In genomic region chr5:138875180-138876076, GRCm38 (mm10) we compare ENCODE assay signal across 12 mouse cellular contexts. TPM values are rescaled to one million over a fixed set of nuclear protein-coding genes. Genes with fewer than 3 reads are reported as not detected.
DNase-seq lines count a peak whose midpoint lies in the region; ATAC-seq lines count a peak whose summit lies in the region.
"Had no signal": no experiment of that assay in that cellular context is flagged by ENCODE, and none has a peak within 500 bp of the region (broad histone marks: within the 10 kb centered on the region; RNA-seq: fewer than 3 reads in every experiment).

No protein-coding gene starts in this region.

- ATAC-seq in heart, embryonic 11.5 days (replicated peaks; ENCODE audit: insufficient number of reproducible peaks, low FRiP score, low TSS enrichment), result no peak
- ATAC-seq in inflammation-experienced regulatory T-cells, adult 6 months, result no peak
- ATAC-seq: midbrain, embryonic 13.5 days had no signal

- no peak overlapping the region for H3K27ac ChIP-seq in heart, embryonic 11.5 days (ENCODE audit: low read depth, low read length)
- H3K27ac ChIP-seq: midbrain, embryonic 13.5 days had no signal

- H3K9ac ChIP-seq in heart, embryonic 11.5 days (ENCODE audit: low read depth, low read length), result 0 out of 2 replicates have a peak overlapping the region, but pooled peaks have one; percentile 3
- H3K9ac ChIP-seq: midbrain, embryonic 13.5 days had no signal

- H3K27me3 ChIP-seq in heart, embryonic 11.5 days (ENCODE audit: control insufficient read depth, insufficient read depth, low read length), result no peaks in the 10 kb centered on the region
- H3K27me3 ChIP-seq: midbrain, embryonic 13.5 days had no signal

- intact Hi-C loops in heart, postnatal 10 days (cut with DNase I), result no loop called here

- H3K36me3 ChIP-seq in heart, embryonic 11.5 days (ENCODE audit: control insufficient read depth, insufficient read depth, low read length), result no peaks in the 10 kb centered on the region
- H3K36me3 ChIP-seq: midbrain, embryonic 13.5 days had no signal

- peaks cover 9% of the 10 kb centered on the region for H3K4me1 ChIP-seq in heart, embryonic 11.5 days (ENCODE audit: control insufficient read depth, insufficient read depth, low read length)
- H3K4me1 ChIP-seq: midbrain, embryonic 13.5 days had no signal

- H3K9me3 ChIP-seq in heart, embryonic 11.5 days (replicated peaks; ENCODE audit: control insufficient read depth, low read length), result no peaks in the 10 kb centered on the region
- H3K9me3 ChIP-seq: midbrain, embryonic 13.5 days had no signal

- H3K4me3 ChIP-seq in heart, embryonic 11.5 days (ENCODE audit: low read depth, low read length), result no peak overlapping the region
- H3K4me3 ChIP-seq: midbrain, embryonic 13.5 days had no signal

- no peak for DNase-seq in heart, postnatal 10 days
- DNase-seq in urinary bladder, postnatal 25 days (ENCODE audit: low spot score), result peak; percentile 19
- DNase-seq in urinary bladder, postnatal 10 days (ENCODE audit: low spot score), result no peak
- peak; percentile 20 to 62 for DNase-seq in kidney, postnatal 25 days
- DNase-seq in adrenal gland, adult 8-10 months, result no peak
- DNase-seq in retina, embryonic 14.5 days (ENCODE audit: low spot score), result no peak
- DNase-seq: left cerebral cortex, postnatal 4 days had no signal

- WGBS in heart, embryonic 11.5 days (ENCODE audit: insufficient replicate concordance), result 54% methylated on average over 24 of the region's 24 CpGs

- H3K4me2 ChIP-seq in heart, embryonic 11.5 days, result no peak overlapping the region
- H3K4me2 ChIP-seq: midbrain, embryonic 13.5 days had no signal

RNA-seq across cellular contexts. Expression of gene Gm5294, which starts 55.5 kb away (rescaled TPM):
- not detected in 2 replicates for polyA plus RNA-seq in heart, embryonic 11.5 days (2014; fragmentation: Nextera tagmentation; extraction: Ambion mirVana)
- total RNA-seq in heart, postnatal 10 days (2021), result not detected
- polyA plus RNA-seq in inflammation-experienced regulatory T-cells, adult 6 months (2017; shearing (Covaris generic)), result not detected
- not detected for total RNA-seq in adrenal gland, adult 8-10 months (2022)
- total RNA-seq: gastrocnemius, adult 18-20 months; left cerebral cortex, postnatal 4 days had no signal
- polyA plus RNA-seq: midbrain, embryonic 13.5 days; spleen, adult 2 months had no signal

Comparison
In these comparisons a context has a peak if more than half of its experiments do, and no peak if none do; other contexts are left out.
1. DNase-seq: peak in urinary bladder, postnatal 25 days (single experiment) and kidney, postnatal 25 days (2 of 2); none in heart, postnatal 10 days (0 of 2), urinary bladder, postnatal 10 days (single experiment), adrenal gland, adult 8-10 months (single experiment) and retina, embryonic 14.5 days (single experiment).